Mouse (Mus musculus) liver, adult 2 months (tissue): Measurements from ENCODE around the gene 2310046K23Rik.

Experiments used
- CTCF ChIP-seq: fragments of 200-500 bp; IDR thresholded peaks from 2 replicates; pipeline ENCODE4 v1.5.1; 2011; ENCODE audit warnings: low read depth, low read length, control low read depth
- POLR2A ChIP-seq: fragments of 200-500 bp; IDR thresholded peaks from 2 replicates; pipeline ENCODE4 v1.6.1; 2011; ENCODE audit warnings: low read length, control low read depth; ENCODE audit not compliant: insufficient read depth; ENCODE audit errors: extremely low read depth

DNA sequence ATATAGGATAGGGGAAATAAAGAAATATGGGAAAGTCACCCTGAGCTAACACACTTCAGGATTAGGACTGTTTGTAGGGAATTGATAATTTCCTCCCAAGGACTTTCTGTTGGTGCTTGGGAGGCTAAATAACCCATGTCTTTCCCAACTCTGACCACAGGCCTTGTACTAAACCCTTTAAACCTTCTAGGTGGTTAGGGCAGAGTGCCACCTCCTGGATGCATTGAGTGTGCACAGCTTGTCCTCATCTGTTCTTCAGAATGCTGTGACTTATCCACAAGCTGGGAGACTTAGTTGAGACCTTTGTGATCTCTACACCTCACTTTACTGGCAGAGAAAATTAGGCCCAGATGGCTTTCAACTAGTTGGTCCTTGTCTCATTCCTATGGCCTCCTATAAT is 23.5 kb downstream of the 2310046K23Rik start:
- TF ChIP-seq CTCF = peak; percentile 24; the same call in 1 of the 2 replicates
- no peak for TF ChIP-seq POLR2A
